Mouse (Mus musculus) skeletal muscle tissue, postnatal 0 days (tissue): ENCODE results near the gene Gm28230. TPM values are rescaled to one million over a fixed set of nuclear protein-coding genes. Genes with fewer than 3 reads are reported as not detected.

Source experiments
- microRNA counts: library from miRNA; unstranded; fragments of <30 nt; microRNA quantifications from one replicate; lab custom pipeline; 2015
- microRNA-seq, 2 experiments: library from miRNA; unstranded; fragments of <30 nt; microRNA quantifications; one replicate each; pipeline ENCODE4; 2016
- polyA plus RNA-seq: library from polyadenylated mRNA; unstranded; fragments of >200 nt; fragmentation: Nextera tagmentation; extraction: Ambion mirVana; gene quantifications from 2 replicates; pipeline ENCODE4 v1.2.1, GENCODE M21; 2015

Gm28230 gene
- polyA plus RNA-seq, result 0.10 TPM in 1 of 2 replicates, not detected in the other

DNA sequence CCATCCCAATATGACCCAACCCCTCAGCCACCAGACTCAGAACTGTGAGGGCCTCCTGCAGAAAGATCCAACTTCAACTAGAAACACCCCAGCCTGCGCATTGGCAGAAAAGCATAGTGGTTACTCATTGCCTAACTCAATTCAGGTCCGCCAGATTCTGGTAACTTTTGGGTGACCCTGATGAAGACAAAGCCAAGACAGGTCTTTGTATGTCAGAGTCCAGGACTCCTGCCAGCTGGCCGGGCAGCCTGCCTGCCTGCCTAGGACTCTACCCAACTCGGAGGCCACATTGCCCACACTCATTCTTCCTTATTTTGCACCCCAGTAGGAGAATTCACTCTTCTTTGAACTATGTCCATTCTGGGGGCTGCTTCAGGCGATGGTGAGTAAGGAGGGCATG lies at the start of gene Gm28230:
Gm28230 (plus strand) TSS at position 178 of the 400 bp plus-strand sequence.

DNA sequence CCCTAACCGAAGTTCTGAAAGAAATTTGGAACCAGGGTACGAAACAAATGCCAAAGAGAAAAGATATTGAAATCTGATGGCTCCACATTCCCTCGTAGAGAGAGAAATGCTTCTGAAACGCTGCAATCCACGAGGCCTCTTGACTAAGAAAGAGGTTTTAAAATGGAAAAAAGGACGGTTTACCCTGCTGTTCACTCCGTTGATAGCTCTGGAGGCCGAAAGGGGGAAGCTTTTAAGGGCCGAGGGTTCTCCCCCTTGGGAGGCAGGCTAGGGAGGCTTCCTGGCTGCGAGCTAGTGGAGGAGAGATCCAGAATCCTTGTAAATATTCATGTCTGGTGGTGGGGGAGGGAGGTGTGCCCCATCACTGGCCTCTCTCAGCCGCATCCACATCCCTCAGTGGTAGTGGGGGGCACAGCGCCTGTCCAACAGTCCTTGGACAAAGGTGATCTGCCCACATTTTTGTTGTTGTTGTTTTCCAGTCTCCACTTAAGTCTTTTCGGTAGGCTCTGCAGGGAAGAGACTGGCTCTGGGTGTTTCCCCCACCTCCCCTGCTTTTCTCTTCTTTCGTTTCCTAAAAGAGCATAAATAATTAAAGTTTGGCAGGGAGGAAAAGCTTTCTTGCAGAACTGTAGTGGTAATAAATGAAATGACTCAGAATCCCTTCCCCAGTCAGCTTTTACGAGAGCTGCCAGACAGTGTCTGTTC lies 47.5 kb upstream of the Gm28230 start, which contains the start of gene Hoxd11:
Hoxd11 (plus strand) TSS at position 667 of the 705 bp plus-strand sequence.

DNA sequence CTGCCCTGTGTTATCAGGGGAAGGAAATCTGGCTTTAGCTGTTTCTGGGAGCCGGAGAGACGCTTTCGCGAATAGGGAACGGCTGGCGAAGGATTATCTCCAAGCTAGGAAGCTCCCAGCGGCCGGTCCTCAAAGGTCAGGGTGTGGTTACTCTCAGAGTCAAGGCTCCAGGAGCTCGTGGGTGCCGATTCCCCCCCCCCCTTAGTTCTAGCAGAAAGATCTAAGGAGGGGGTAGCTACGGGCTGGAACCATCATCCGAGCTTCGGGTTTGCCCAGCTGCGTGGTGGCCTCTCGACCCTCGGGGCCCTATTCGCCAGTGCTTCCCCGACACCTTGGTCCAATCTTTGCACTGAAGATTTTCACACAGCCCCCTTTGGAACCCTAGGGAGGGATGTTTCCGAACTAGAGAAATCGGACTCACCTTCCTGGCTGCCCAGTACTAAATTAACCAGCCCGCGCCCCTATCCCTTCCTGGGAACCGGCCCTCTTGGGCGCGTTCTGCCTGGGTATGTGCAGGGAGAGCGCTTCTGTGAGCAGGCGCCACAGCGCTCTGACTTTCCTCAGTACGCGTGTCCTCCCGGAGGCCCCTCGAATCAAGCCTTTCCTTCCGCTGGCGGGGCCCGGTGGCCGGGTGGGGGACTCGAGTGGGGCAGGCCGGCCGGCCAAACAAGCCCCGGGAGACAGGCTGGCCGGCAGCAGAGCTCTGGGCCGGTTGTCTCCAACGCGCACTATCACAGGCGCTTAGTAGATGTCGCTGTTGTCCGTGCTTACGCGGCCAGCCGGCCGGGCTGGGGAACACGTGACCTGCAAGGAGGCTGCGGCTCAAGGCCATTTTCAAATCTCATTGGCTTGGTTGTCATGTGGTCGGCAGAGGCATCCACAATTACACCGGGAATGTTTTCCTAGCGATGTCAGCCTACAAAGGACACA lies 35.2 kb upstream of the Gm28230 start, which contains the start of gene Hoxd10:
Hoxd10 (plus strand) TSS at position 903 of the 930 bp plus-strand sequence.

DNA sequence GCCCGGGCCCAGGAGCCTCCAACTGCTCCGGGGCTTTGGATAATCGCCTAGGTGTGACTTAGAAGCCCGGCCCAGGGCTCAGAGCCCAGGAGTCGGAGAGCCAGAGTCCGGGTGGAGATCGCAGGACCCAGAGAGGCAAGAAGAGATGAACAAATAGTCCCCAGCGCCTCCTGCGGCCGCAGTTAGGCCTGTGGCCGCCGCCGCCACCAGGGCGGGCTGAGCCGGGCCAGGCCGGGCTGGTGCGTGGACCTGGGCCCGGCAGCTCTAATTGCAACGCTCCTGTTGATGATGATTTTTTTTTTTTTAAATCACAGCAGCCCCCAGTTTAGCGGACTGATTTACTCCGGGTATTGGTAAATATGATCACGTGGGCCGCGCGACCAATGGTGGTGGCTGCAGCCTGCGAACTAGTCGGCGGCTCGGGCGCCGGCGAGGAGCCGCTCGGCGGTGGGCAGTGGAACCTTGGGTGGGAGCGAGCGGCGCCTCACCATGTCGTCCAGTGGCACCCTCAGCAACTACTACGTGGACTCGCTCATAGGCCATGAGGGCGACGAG lies 28.9 kb upstream of the Gm28230 start, which contains the start of gene Hoxd9:
Hoxd9 (plus strand) TSS at position 161 of the 555 bp plus-strand sequence.

DNA sequence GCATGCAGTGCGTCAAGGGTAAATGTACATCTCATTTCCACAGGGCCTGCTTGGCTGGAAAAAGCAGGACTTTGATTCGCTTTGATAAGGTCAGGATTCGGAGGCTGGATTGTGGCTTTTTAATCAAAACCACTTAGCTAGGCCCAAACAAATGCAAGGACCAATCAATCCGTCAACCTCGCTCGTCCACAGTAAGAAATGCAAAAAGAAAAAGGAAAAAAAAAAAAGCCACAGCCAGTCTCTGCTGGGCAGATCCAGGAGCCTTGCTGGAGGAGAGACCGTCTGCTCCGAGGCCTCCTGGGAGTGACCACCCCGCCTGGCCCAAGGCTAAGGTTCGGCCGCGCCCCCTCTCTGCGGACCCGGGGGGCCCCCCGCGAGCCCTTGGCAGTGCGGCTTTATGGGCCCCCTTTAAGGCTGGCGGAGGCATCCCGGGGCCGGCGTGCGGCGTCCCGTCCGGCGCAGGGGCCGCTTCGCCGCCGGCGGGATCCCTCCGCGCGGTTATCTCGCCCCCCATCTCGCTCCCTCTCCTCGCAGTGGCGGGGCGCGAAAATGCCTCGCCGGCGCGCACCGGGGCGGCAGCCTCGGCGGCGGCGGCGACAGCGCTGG lies 22.0 kb upstream of the Gm28230 start, which contains the start of gene Hoxd8:
Hoxd8 (plus strand) TSS at position 223 of the 606 bp plus-strand sequence.

GRCm38 (mm10) chr2:74711721-74712621 lies 14.6 kb upstream of the Gm28230 start, which contains the start of the genes Hoxd3 and Hoxd4:
Gene Hoxd3, plus strand, starts transcription at chr2:74711927.
Gene Hoxd4, plus strand, starts transcription at chr2:74711929.

GRCm38 (mm10) chr2:74762522-74763244 lies 36.2 kb downstream of the Gm28230 start, which contains the start of gene Hoxd1:
Gene Hoxd1, plus strand, starts transcription at chr2:74762980.

MicroRNAs within 50 kb of the gene (microRNA counts, 519-probe panel; counts per million panel counts)
- microRNA mmu-miR-10b (lab: Ali Mortazavi, UCI), result 4,528 counts per million, percentile 83 among the panel's probes with 10 or more counts

Small RNA genes within 50 kb of the gene (microRNA-seq; reads per million reads assigned to microRNA genes)
- 0 reads per million in 2 experiments for gene Gm44463
- 9,283 to 9,871 reads per million in 2 experiments for gene Mir10b

Other genes with a start within 250 kb of the Gm28230 start
- 20.9 and 22.4 TPM in 2 replicates for gene Lnpk, start 147.3 kb upstream of the Gm28230 start, polyA plus RNA-seq
- gene Evx2, start 67.2 kb upstream of the Gm28230 start, polyA plus RNA-seq, result not detected in 2 replicates
- gene Hoxd13, start 58.4 kb upstream of the Gm28230 start, polyA plus RNA-seq, result not detected in 2 replicates
- not detected in 2 replicates for gene Hoxd12, start 51.7 kb upstream of the Gm28230 start, polyA plus RNA-seq
- 0.31 and 0.45 TPM in 2 replicates for gene Hoxd11, start 47.2 kb upstream of the Gm28230 start, polyA plus RNA-seq
- gene Hoxd10, start 34.8 kb upstream of the Gm28230 start, polyA plus RNA-seq, result 3.2 and 4.5 TPM in 2 replicates
- 8.2 and 8.3 TPM in 2 replicates for gene Hoxd9, start 29.0 kb upstream of the Gm28230 start, polyA plus RNA-seq
- 11.2 and 12.1 TPM in 2 replicates for gene Hoxd8, start 22.1 kb upstream of the Gm28230 start, polyA plus RNA-seq
- gene Hoxd3, start 14.8 kb upstream of the Gm28230 start, polyA plus RNA-seq, result 0.28 and 0.46 TPM in 2 replicates
- gene Hoxd4, start 14.8 kb upstream of the Gm28230 start, polyA plus RNA-seq, result 0.34 and 0.58 TPM in 2 replicates
- not detected in 2 replicates for gene Hoxd1, start 36.3 kb downstream of the Gm28230 start, polyA plus RNA-seq
- gene Mtx2, start 99.1 kb downstream of the Gm28230 start, polyA plus RNA-seq, result 92.3 and 95.7 TPM in 2 replicates